Mouse (Mus musculus): ENCODE results near the gene Tex38.

DNA sequence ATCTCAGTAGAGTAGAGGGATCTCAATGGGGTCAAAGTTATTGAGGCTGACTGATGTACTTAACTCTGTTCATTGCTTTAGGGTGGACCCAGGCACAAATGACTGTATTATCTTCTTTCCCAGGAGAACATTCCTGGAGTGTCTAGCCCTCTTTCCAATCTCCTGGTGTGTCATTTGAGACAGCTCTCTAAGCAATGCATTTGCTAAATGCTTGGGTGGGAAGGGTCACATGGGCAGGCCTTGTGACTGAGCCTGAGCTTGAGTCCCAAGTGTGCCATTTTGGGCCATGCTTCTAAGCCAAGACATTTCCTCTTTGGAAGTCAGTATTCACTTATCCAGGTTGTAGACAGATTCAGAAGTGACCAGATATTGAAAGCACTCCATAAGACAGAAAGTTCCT lies 40.6 kb upstream of the Tex38 start:
- TF ChIP-seq POLR2A (IDR thresholded peaks at IDR 0.05; ENCODE audit: low read depth, low read length), result no peak
- TF ChIP-seq CTCF (IDR thresholded peaks at IDR 0.05; ENCODE audit: extremely low read depth, insufficient read length, insufficient replicate concordance, low read depth, low read length), result no peak
